Mouse (Mus musculus) forebrain, embryonic 16.5 days (tissue): Measurements from ENCODE around the gene Raph1. TPM values are rescaled to one million over a fixed set of nuclear protein-coding genes. Genes with fewer than 3 reads are reported as not detected.

Experiments
- microRNA-seq: library from miRNA; unstranded; fragments of <30 nt; microRNA quantifications from one replicate; pipeline ENCODE4, GENCODE M21; 2017
- polyA plus RNA-seq: library from polyadenylated mRNA; unstranded; fragments of >200 nt; fragmentation: Nextera tagmentation; extraction: Ambion mirVana; gene quantifications from 2 replicates; pipeline ENCODE4 v1.2.1, GENCODE M21; 2015

Gene Raph1
- polyA plus RNA-seq, 1 experiment from 2014 or later = 21.8 TPM

Small RNAs within 50 kb of the gene (microRNA-seq; reads per million reads assigned to microRNA genes)
- gene Gm23762 = not detected

Other genes with a start within 250 kb of the Raph1 start
- 9.0 and 10.7 TPM in 2 replicates for gene Cyp20a1, start 223.8 kb downstream of the Raph1 start, polyA plus RNA-seq
- gene Abi2, start 157.5 kb downstream of the Raph1 start, polyA plus RNA-seq = 74.9 and 83.2 TPM in 2 replicates
- gene Cd28, start 149.7 kb upstream of the Raph1 start, polyA plus RNA-seq = 0.08 and 0.12 TPM in 2 replicates